Mouse (Mus musculus) gastrocnemius, postnatal 25 days (tissue): ENCODE results near the gene Hmg20b. TPM values are rescaled to one million over a fixed set of nuclear protein-coding genes. Genes with fewer than 3 reads are reported as not detected.
A peak's percentile ranks its signal among the peaks of the same experiment; 100 is the strongest.

Experiments
- DNase-seq: peaks from one replicate; pipeline ENCODE4 v3.0.0; 2022
- total RNA-seq, 2 experiments: library from RNA; stranded (reverse); gene quantifications; 1 replicate in 1 of 2; 2 replicates in 1 of 2; pipeline ENCODE4 v1.2.3; 2021

The Hmg20b gene
- total RNA-seq, 2 experiments from 2014 or later, result 22.9 to 29.6 TPM

- no peak for DNase-seq
Observed at GRCm38 (mm10) chr10:81326858-81327257, 23.4 kb downstream of the Hmg20b start.

DNA sequence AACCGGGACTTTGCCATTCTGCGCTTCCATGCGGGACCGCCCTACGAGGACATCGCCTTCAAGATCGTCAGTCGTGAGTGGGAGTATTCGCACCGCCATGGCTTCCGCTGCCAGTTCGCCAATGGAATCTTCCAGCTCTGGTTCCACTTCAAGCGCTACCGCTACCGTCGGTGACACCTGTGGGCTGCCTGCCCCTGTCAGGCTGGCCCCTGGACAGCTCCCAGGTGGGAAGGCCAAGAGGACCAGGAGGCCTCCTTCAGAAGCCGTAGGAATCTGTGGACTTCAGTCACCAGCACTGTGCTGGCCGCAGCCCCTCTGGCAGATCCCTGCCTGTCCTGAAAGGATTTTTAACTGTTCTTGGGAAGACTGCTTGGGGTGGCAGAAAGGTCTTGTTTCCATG is 24.5 kb downstream of the Hmg20b start:
- no peak for DNase-seq

DNA sequence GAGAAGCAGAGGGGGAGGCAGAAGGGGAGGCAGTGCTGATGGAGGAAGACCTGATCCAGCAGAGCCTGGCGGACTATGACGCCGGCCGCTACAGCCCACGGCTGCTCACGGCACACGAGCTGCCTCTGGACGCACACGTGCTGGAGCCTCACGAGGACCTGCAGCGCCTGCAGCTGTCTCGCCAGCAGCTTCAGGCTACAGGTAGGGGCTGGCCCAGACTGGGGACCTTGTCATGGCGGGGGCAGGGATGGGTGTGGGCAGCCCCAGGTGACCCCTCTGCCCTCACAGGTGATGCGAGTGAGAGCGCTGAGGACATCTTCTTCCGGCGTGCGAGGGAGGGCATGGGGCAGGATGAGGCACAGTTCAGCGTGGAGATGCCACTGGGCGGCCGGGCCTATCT is 25.1 kb downstream of the Hmg20b start:
- no peak for DNase-seq

- no peak for DNase-seq
Observed at GRCm38 (mm10) chr10:81323791-81324530, 26.3 kb downstream of the Hmg20b start.

DNA sequence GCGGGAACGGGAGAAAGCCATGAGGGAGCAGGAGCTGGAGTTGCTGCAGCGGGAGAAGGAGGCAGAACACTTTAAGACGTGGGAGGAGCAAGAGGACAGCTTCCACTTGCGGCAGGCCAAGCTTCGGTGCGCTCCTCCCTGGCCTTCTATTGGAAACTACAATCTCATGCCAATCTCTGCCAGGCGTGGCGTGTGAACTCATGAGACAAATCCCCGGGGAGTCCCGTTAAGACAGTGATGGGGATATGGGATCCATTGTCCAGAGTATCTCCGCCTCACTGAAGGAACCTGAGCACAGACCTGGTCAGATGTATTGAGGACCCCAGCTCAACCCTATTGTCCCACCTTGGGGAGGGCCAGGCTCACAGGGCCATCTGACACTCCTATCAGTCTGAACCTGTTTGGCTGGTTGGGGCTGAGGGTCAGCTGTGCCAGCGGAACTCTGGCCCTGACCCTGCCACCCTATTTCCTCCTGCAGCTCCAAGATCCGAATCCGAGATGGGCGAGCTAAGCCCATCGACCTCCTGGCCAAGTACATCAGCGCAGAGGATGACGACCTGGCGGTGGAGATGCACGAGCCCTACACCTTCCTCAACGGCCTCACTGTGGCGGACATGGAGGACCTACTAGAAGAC is 27.0 kb downstream of the Hmg20b start:
- DNase-seq, result no peak

DNA sequence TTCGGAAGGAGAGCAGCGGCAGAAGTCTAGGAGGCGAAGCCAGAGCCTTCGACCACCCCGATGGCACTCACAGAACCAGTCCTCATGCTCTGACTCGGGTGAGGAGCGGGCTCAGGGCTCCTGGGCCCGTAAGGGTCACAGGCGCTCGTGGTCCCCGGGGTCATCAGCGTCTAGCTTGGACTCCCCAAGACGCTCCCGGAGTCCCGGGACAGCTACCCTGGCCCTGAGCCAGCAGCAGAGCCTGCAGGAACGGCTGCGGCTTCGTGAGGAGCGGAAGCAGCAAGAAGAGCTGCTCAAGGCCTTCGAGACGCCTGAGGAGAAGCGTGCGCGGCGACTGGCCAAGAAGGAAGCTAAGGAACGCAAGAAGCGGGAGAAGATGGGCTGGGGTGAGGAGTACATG is 27.8 kb downstream of the Hmg20b start:
- no peak for DNase-seq

DNA sequence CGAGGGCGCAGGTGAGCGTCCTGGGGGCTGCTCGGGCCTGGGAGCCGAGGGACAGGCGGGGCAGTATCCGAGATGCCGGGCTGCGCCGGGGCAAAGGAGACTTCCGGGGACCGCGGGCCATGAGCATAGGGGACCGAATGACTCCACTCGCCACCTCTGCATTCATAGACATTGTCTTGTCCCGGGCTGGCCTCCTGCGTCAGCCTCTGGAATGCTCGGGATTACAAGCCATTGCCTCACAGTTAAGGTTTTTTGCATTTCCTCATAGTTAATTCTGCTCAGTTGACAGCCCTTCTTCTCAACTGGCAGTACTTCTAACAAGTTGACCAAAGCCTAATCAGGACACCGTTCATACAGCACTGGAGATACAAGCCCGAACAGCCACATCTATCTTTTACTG is 28.8 kb downstream of the Hmg20b start:
- no peak for DNase-seq

DNA sequence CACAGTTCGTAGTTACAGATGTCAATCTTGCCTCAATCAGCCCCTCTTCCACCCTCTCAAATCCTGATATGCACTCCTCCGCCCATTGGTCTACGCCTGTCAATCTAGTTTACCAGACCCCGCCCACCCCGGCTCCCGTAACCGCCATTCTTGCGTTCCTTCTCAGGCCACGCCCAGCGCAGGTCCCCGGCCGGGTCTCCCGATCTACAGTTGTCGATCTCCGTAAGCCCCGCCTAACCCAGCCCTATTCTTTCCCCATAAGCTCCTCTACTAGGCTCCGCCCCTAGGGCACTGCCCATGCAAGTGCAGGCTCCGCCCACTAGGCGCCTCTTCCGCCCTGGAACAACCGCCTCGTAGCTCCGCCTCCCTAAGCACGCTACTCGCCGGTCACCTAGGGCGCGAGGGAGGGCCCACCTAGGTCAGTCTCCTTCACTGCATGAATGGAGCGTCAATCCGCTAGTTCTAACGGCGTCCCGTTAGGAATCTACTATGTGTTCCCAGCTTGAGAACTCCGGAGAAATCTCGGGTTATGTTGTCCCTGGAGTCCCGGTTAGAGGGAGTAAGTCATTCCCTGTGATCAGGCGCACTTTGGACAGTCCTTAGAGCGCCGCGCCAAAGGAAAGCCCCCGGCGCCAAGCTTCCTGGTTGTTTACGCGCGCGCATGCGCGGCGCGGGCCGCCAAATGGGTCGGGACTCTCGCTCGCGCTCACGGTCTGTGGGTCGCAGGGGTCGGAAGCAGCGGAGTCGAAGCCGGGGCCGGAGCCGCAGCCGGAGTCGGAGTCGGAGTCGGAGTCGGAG is 29.5 kb downstream of the Hmg20b start, which contains the start of gene Cactin:
Gene Cactin, plus strand, starts transcription at position 554 of the 798 bp plus-strand sequence.
- DNase-seq, result peak; percentile 100

GRCm38 (mm10) chr10:81319741-81320549 is 30.3 kb downstream of the Hmg20b start:
- no peak for DNase-seq

- no peak for DNase-seq
Observed at GRCm38 (mm10) chr10:81319330-81319699, 31.0 kb downstream of the Hmg20b start.

DNA sequence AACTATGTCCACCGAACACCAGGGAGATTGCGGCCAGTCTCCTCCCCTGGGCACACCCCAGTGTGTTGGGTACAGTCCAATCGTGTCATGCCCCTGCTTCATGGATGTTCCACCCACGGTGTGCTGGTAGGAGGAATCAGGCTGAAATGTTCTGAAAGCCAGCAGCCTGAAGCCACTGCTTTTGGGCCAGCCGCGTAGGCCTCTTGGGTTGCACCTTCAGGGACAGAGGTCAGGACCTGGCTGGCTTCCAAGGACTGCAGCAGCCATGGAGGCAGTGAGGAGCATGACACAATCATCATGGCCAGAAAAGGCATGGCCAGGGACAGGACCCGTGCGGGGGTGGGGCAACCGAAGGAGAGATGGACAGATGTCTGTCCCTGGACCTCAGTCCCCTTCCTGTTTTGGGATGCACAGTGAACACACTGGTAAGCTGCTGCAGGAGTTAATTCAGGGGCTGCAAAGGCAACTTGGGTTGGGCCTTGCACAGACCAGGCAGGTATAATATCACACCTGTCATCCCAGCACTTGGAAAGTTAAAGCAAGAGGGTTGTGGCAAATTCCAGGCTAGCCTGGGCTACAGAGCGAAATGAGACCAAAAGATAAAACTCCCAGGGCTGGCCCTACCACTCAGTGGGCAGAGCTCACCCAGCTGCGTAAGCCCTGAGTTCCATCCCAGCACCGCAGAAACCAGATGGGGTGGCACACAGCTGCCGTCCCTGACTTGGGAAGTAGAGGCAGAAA is 31.5 kb downstream of the Hmg20b start:
- no peak for DNase-seq

DNA sequence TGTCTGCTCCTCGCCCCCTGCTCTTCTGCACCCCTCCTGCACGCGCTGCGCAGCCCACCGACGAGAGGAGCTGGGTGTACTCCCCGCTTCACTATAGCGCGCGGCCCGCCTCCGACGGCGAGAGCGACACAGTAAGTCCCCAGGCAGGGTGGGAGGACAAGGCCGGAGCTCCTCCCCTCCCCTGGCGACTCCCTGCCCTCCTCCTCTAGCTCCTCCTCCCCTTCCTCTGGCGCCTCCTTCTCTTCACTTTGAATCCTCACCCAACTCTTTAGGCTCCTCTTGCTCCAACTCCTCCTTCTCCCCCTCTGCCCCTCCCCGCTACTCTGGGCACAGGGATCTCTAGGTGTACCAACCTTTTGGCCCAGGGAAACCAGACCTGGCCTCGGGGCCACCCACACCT is 33.0 kb downstream of the Hmg20b start:
- no peak for DNase-seq

DNA sequence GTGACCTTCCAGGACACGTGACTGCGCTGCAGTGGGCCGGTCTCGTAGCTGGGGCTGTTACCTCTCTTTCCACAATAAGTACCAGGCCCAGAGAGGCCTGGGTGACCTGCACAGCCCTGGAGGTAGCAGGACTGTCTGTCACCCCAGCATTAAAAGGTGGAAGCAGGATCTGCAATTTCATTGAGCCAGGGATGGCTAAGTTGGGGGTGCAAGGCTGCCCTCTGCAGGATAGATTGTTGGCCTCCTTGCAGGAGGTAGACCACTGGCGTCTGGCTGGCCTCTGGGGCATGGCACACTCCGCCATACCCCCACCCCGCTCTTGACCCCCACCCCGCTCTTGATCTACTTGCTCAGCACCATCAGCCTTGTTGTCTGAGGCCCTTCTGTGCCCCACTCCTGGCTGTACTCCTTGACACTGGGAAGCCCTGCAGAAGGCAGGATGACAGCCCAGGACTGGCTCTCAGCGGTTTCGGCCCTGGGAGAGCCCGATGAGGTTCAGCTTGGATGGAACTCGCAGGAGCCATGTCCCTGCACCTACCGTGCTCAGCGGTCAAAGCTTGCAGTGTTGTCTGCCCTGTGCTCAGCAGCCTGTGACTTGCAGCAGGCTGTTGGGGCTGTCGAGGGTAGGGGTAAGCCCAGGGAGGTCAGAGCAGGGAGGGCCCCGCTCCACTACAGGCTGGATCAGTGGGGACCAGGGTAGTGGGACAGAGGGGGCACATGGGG is 33.8 kb downstream of the Hmg20b start:
- DNase-seq, result no peak

GRCm38 (mm10) chr10:81315587-81315986 is 34.7 kb downstream of the Hmg20b start:
- DNase-seq, result no peak

DNA sequence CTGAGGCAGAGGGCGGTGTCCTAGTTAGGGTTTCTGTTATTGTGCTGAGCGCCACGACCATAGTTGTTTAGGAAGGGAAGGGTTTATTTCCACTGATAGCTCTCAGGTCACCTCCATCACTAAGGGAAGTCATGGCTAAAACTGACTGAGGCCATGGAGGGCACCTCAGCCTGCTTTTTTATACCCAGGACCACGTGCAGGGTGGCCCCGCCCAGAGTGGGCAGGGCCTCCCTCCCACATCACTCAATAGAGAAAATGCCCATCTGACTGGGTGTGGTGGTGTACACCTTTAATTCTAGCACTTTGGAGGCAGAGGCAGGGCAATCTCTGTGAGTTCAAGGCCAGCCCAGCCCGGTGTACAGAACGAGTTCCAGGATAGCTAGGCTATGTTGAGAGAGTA is 36.1 kb downstream of the Hmg20b start:
- no peak for DNase-seq

GRCm38 (mm10) chr10:81313581-81313980 is 36.7 kb downstream of the Hmg20b start:
- DNase-seq, result no peak

GRCm38 (mm10) chr10:81309571-81309970 is 40.7 kb downstream of the Hmg20b start:
- no peak for DNase-seq

DNA sequence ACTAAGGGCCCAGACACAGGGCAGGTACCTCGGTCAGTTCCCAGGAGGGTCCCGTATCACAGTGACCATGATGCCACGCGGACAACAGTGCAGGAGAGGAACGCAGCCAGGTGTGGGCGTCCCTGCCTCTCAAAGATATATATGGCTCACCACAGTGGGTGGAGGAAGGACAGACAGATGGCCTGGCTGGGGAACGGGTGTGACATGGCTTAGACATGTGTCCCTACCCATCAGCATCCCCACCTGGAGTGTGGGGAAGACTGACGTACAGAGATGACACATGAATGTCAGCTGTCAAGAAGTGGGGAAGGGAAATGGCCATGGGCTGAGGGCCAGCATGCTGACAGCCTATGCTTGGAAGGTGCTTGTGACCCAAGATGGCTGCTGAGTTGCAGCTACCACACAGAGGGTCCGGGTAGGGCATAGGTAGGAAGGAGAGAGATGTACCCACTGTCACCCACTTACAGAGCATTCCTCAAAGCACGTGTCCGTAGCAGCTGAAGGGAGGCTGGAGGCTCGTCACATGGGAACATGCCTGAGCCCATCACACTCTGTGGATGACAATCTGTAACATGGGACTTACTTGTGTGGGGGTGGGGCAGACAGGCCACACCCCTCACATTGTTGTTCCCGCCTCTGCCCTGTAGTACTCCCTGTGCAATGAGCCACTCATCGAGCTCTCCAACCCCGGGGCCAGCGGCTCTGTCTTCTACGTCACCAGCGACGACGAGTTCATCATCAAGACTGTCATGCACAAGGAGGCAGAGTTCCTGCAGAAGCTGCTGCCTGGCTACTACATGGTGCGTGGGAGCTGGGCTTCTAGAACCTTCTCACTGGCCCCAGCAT is 43.2 kb downstream of the Hmg20b start:
- no peak for DNase-seq

GRCm38 (mm10) chr10:81306173-81306668 is 44.1 kb downstream of the Hmg20b start:
- DNase-seq, result no peak

DNA sequence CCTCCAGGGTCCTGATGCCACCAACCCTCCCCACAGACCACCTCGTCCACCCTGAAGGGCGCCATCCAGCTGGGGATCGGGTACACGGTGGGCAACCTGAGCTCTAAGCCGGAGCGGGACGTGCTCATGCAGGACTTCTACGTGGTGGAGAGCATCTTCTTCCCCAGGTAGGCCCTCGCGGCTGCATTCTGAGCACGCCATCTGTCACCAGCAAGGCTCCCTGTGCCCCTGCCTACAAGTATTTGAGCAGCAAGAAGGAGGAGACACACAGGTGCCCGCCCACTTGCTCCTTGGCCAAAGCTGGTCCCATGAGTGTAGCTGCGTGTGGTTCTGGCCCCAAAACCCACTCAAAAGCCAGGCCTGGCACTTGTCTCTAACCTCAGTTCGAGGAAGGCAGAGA is 44.6 kb downstream of the Hmg20b start:
- no peak for DNase-seq
